Mouse (Mus musculus) myocyte (in vitro differentiated cells): Measurements from ENCODE around the gene Bcas3. TPM values are rescaled to one million over a fixed set of nuclear protein-coding genes. Genes with fewer than 3 reads are reported as not detected.

Experiments used
- H3K27me3 ChIP-seq: one replicate; pipeline ENCODE4 v1.6.1; 2011; ENCODE audit not compliant: control insufficient read depth, insufficient read depth, insufficient read length
- H3K36me3 ChIP-seq: one replicate; pipeline ENCODE4 v1.6.1; 2011; ENCODE audit not compliant: control insufficient read depth, insufficient read depth
- H3K4me2 ChIP-seq: one replicate; pipeline ENCODE4 v1.6.1; 2011; ENCODE audit warnings: low read depth, control low read depth
- H3K4me3 ChIP-seq: one replicate; pipeline ENCODE4 v1.5.1; 2011; ENCODE audit warnings: mild to moderate bottlenecking, control low read depth, moderate library complexity
- H3K79me2 ChIP-seq: one replicate; pipeline ENCODE4 v1.6.1; 2011; ENCODE audit not compliant: control insufficient read depth, insufficient read depth
- H3ac ChIP-seq: one replicate; pipeline ENCODE4 v1.6.1; 2011; ENCODE audit not compliant: control insufficient read depth, insufficient read length
- CEBPB ChIP-seq: IDR thresholded peaks from 2 replicates; pipeline ENCODE4 v1.6.1; 2011; ENCODE audit warnings: mild to moderate bottlenecking, moderate library complexity; ENCODE audit not compliant: poor library complexity, insufficient read depth, severe bottlenecking
- E2F4 ChIP-seq: IDR thresholded peaks from one replicate; pipeline ENCODE4 v1.6.1; 2011; ENCODE audit warnings: mild to moderate bottlenecking, control low read depth, moderate library complexity; ENCODE audit not compliant: insufficient read depth
- MAX ChIP-seq: IDR thresholded peaks from one replicate; pipeline ENCODE4 v1.6.1; 2011; ENCODE audit warnings: low read depth, mild to moderate bottlenecking, control low read depth
- MYOD1 ChIP-seq, 3 experiments: IDR thresholded peaks; one replicate each; pipeline ENCODE4 v1.6.1; 2011; ENCODE audit warnings: control low read depth in 2 of 3, low read depth in 2 of 3, mild to moderate bottlenecking in 2 of 3, moderate library complexity in 1 of 3; ENCODE audit not compliant: insufficient read length in 2 of 3, control insufficient read depth in 1 of 3
- MYOG ChIP-seq, 3 experiments: IDR thresholded peaks; one replicate each; pipeline ENCODE4 v1.6.1; 2011; ENCODE audit warnings: control low read depth in 2 of 3, low read depth in 2 of 3, mild to moderate bottlenecking in 2 of 3; ENCODE audit not compliant: insufficient read length in 2 of 3, control insufficient read depth in 1 of 3, insufficient read depth in 1 of 3
- POLR2A ChIP-seq: IDR thresholded peaks from one replicate; pipeline ENCODE4 v1.6.1; 2011; ENCODE audit warnings: low read depth, mild to moderate bottlenecking, control low read depth, moderate library complexity; ENCODE audit not compliant: insufficient read length
- POLR2AphosphoS2 ChIP-seq: IDR thresholded peaks from one replicate; pipeline ENCODE4 v1.6.1; 2011; ENCODE audit warnings: low read depth, control low read depth; ENCODE audit not compliant: insufficient read length
- REST ChIP-seq: IDR thresholded peaks from one replicate; pipeline ENCODE4 v1.6.1; 2011; ENCODE audit warnings: mild to moderate bottlenecking, control low read depth, moderate library complexity; ENCODE audit not compliant: insufficient read depth, insufficient read length
- SRF ChIP-seq: IDR thresholded peaks from one replicate; pipeline ENCODE4 v1.6.1; 2011; ENCODE audit warnings: low read depth; ENCODE audit not compliant: control insufficient read depth, insufficient read length
- TCF12 ChIP-seq: IDR thresholded peaks from one replicate; pipeline ENCODE4 v1.6.1; 2011; ENCODE audit warnings: mild to moderate bottlenecking, control low read depth; ENCODE audit not compliant: poor library complexity, insufficient read depth, severe bottlenecking
- TCF3 ChIP-seq: IDR thresholded peaks from one replicate; pipeline ENCODE4 v1.6.1; 2011; ENCODE audit warnings: low read depth, control low read depth; ENCODE audit not compliant: insufficient read length
- USF1 ChIP-seq: IDR thresholded peaks from one replicate; pipeline ENCODE4 v1.6.1; 2011; ENCODE audit warnings: low read depth, mild to moderate bottlenecking, control low read depth, moderate library complexity
- polyA plus RNA-seq: library from polyadenylated mRNA; unstranded; fragments of >200 nt; fragmentation: generic; extraction: Trizol; gene quantifications from one replicate; pipeline ENCODE4 v1.2.1, GENCODE M21; 2012; ENCODE audit warnings: missing spikeins

Gene Bcas3
- polyA plus RNA-seq, 1 experiment = 30.1 TPM

GRCm38 (mm10) chr11:85769740-85770139 lies 416.8 kb downstream of the Bcas3 start:
- H3ac ChIP-seq = no peak overlapping the region
- H3K36me3 ChIP-seq = no peaks in the 10 kb centered on the region
- TF ChIP-seq TCF12 (no peak), REST (no peak), E2F4 (no peak), USF1 (no peak), POLR2AphosphoS2 (no peak), TCF3 (no peak), MYOG (IDR thresholded peaks at IDR 0.05; ENCODE audit: control insufficient read depth in 1 of 3, insufficient read depth in 1 of 3, insufficient read length in 2 of 3, low read depth in 2 of 3) (no peak), POLR2A (no peak), MYOD1 (IDR thresholded peaks at IDR 0.05; ENCODE audit: control insufficient read depth in 1 of 3, insufficient read length in 2 of 3, low read depth in 2 of 3) (no peak), MAX (no peak), CEBPB (no peak), SRF (no peak)
- no peak overlapping the region for H3K4me3 ChIP-seq
- H3K79me2 ChIP-seq = no peaks in the 10 kb centered on the region
- no peak overlapping the region for H3K4me2 ChIP-seq
- H3K27me3 ChIP-seq = no peaks in the 10 kb centered on the region

GRCm38 (mm10) chr11:85773391-85773790 lies 420.4 kb downstream of the Bcas3 start:
- no peaks in the 10 kb centered on the region for H3K79me2 ChIP-seq
- no peaks in the 10 kb centered on the region for H3K27me3 ChIP-seq
- no peak overlapping the region for H3K4me3 ChIP-seq
- no peak for TF ChIP-seq USF1
- TF ChIP-seq REST = no peak
- H3K36me3 ChIP-seq = no peaks in the 10 kb centered on the region
- no peak overlapping the region for H3K4me2 ChIP-seq
- no peak overlapping the region for H3ac ChIP-seq

DNA sequence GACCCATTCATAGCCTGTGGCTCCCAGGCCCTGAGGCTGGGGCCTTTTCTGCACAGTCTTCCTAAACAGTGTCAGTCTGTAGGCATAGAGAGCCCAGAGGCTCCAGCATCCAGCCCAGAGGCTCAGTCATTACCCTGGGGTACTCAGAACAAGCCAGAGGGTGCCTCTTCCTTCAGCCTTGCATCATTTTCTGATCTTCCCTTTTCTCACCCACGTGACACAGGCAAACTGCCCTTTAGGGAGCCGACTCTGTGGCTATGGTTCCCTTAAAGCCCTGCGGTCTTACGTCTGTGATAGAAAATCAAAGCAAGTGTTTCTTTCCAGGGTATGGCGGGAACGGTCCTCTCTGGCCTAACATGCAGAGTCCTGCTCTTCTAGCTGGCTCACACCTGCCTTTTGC lies 421.7 kb downstream of the Bcas3 start:
- Histone ChIP-seq H3K36me3 (no peaks in the 10 kb centered on the region), H3K27me3 (no peaks in the 10 kb centered on the region), H3K4me3 (no peak overlapping the region), H3ac (no peak overlapping the region), H3K4me2 (no peak overlapping the region), H3K79me2 (no peaks in the 10 kb centered on the region)
- no peak for TF ChIP-seq MAX
- TF ChIP-seq USF1 = no peak
- no peak for TF ChIP-seq MYOD1 (IDR thresholded peaks at IDR 0.05; ENCODE audit: control insufficient read depth in 1 of 3, insufficient read length in 2 of 3, low read depth in 2 of 3)
- no peak for TF ChIP-seq POLR2AphosphoS2
- TF ChIP-seq TCF12 = no peak
- TF ChIP-seq MYOG (IDR thresholded peaks at IDR 0.05; ENCODE audit: control insufficient read depth in 1 of 3, insufficient read depth in 1 of 3, insufficient read length in 2 of 3, low read depth in 2 of 3) = no peak
- no peak for TF ChIP-seq REST
- no peak for TF ChIP-seq E2F4
- TF ChIP-seq POLR2A = no peak

- Histone ChIP-seq H3K79me2 (no peaks in the 10 kb centered on the region), H3K4me2 (no peak overlapping the region), H3K36me3 (no peaks in the 10 kb centered on the region), H3ac (no peak overlapping the region), H3K4me3 (no peak overlapping the region), H3K27me3 (no peaks in the 10 kb centered on the region)
- TF ChIP-seq MAX (no peak), CEBPB (no peak), MYOD1 (IDR thresholded peaks at IDR 0.05; ENCODE audit: control insufficient read depth in 1 of 3, insufficient read length in 2 of 3, low read depth in 2 of 3) (no peak), REST (no peak), POLR2A (no peak), SRF (no peak), E2F4 (no peak), TCF3 (no peak), TCF12 (no peak), POLR2AphosphoS2 (no peak), MYOG (IDR thresholded peaks at IDR 0.05; ENCODE audit: control insufficient read depth in 1 of 3, insufficient read depth in 1 of 3, insufficient read length in 2 of 3, low read depth in 2 of 3) (no peak), USF1 (no peak)
Observed at GRCm38 (mm10) chr11:85775492-85775891, 422.5 kb downstream of the Bcas3 start.

GRCm38 (mm10) chr11:85776861-85777360 lies 423.9 kb downstream of the Bcas3 start:
- Histone ChIP-seq H3K4me3 (no peak overlapping the region), H3K4me2 (no peak overlapping the region), H3K27me3 (no peaks in the 10 kb centered on the region), H3ac (no peak overlapping the region), H3K79me2 (no peaks in the 10 kb centered on the region), H3K36me3 (no peaks in the 10 kb centered on the region)
- TF ChIP-seq TCF12 (no peak), MAX (no peak), SRF (no peak), POLR2A (no peak), MYOD1 (IDR thresholded peaks at IDR 0.05; ENCODE audit: control insufficient read depth in 1 of 3, insufficient read length in 2 of 3, low read depth in 2 of 3) (no peak), E2F4 (no peak), TCF3 (no peak), CEBPB (no peak), POLR2AphosphoS2 (no peak), REST (no peak), USF1 (no peak), MYOG (IDR thresholded peaks at IDR 0.05; ENCODE audit: control insufficient read depth in 1 of 3, insufficient read depth in 1 of 3, insufficient read length in 2 of 3, low read depth in 2 of 3) (no peak)
